Mouse (Mus musculus) embryonic fibroblast, embryonic 13.5 days (primary cell): ENCODE measurements around the gene Ggt6.

Source experiments
- CTCF ChIP-seq: IDR thresholded peaks from 2 replicates; pipeline ENCODE4 v1.5.1; 2011; ENCODE audit warnings: mild to moderate bottlenecking, control low read depth, low read length, moderate library complexity, borderline replicate concordance; ENCODE audit not compliant: insufficient read depth
- POLR2A ChIP-seq: IDR thresholded peaks from 2 replicates; pipeline ENCODE4 v1.6.1; 2011; ENCODE audit warnings: low read depth, mild to moderate bottlenecking, control low read depth, low read length, moderate library complexity

DNA sequence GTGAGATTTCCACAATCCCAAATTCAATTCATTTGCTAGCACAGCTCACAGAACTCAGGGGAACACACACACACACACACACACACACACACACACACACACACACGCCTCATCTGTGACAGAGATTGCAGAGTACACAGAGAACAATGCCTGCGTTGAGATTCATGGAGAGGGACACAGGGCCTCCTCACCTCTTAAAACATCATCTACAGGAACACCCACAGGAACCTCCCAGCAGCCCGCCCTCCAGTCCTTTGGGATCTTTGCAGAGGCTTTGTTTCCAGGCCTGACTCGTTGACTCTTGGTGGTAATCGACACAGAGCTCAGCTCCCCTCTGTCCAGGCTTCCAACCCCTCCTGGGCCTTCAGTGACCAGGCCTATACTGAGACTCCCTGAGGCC, 41.9 kb downstream of the Ggt6 start:
- TF ChIP-seq CTCF: no peak
- TF ChIP-seq POLR2A: no peak
